ENCODE assay signal across 9 mouse cellular contexts in the genomic region with DNA sequence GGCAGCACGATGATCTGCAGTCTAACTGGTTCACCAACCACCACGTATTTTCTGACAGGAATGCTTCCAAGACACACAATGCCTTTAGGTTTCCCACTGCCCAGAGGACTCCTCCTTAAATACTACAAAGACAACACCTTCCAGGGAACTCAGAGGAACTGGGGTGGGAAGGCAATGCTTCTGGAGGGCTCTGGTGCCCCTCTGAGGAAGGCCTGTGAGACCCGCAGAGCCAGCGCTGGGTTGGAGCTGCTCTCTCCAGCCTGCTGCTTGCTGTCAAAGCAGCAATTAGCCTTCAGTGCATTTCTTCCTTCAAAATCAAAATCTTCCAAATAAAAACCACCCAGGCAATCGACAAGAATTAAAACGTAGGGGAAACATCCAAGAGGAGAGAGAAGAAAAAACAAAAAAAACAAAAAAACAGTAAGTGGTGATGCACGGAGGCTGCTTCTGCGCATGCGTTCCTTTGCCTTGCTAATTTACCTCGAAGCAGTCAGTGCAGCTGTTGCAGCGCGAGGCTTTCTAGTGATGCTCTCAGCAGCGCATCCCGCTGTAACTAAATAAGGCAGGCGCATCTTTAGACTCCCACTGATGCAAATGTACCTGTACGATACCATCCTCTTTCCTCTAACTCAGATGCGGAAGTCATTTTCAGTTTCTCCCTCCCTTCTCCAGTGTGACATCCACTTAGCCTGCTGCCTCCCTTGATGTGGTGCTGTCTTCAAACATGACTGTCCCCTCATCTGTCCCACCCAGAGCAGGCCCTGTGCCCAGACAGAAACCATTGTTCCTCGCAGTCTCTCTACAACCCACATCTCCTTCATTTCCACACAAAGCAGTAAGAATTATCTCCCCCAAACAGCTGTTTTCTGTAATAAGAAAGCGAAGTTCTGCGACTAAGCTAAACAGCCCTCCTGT. TPM values are rescaled to one million over a fixed set of nuclear protein-coding genes. Genes with fewer than 3 reads are reported as not detected.
DNase-seq lines count a peak whose midpoint lies in the region; ATAC-seq and TF ChIP-seq lines count a peak whose summit lies in the region.
"Had no signal": no experiment of that assay in that cellular context is flagged by ENCODE, and none has a peak within 500 bp of the region (broad histone marks: within the 10 kb centered on the region; RNA-seq: fewer than 3 reads in every experiment).

No protein-coding gene starts in this region.

- H3K9me3 ChIP-seq in midbrain, embryonic 16.5 days (replicated peaks; ENCODE audit: control insufficient read depth, low read length, poor library complexity, severe bottlenecking) = no peaks in the 10 kb centered on the region
- no peaks in the 10 kb centered on the region for H3K9me3 ChIP-seq in intestine, postnatal 0 days (ENCODE audit: control insufficient read depth)

- peak overlapping the region; percentile 36; the same call in 1 of the 2 replicates for H3K9ac ChIP-seq in midbrain, embryonic 16.5 days (ENCODE audit: low read depth, low read length)
- no peak overlapping the region for H3K9ac ChIP-seq in intestine, postnatal 0 days (ENCODE audit: low read depth, low read length)

- H3K4me1 ChIP-seq in midbrain, embryonic 16.5 days (ENCODE audit: control insufficient read depth, insufficient read depth, low read length) = peaks cover 10% of the 10 kb centered on the region
- H3K4me1 ChIP-seq in intestine, postnatal 0 days (replicated peaks; ENCODE audit: control insufficient read depth, insufficient read depth, low read length) = no peaks in the 10 kb centered on the region

- no peaks in the 10 kb centered on the region for H3K27me3 ChIP-seq in midbrain, embryonic 16.5 days (ENCODE audit: control insufficient read depth, insufficient read depth, low read depth, low read length)
- H3K27me3 ChIP-seq in intestine, postnatal 0 days (replicated peaks; ENCODE audit: control insufficient read depth, insufficient read depth, low read length) = no peaks in the 10 kb centered on the region

- H3K4me2 ChIP-seq in midbrain, embryonic 16.5 days (ENCODE audit: low read length) = peak overlapping the region; percentile 38
- H3K4me2 ChIP-seq in intestine, postnatal 0 days (replicated peaks; ENCODE audit: low read depth) = no peak overlapping the region

- peak; percentile 67 for DNase-seq in A20 (ENCODE audit: low read depth, low spot score)
- DNase-seq in embryo, embryonic 10.5 days (ENCODE audit: low spot score) = peak; percentile 54
- DNase-seq in layer of hippocampus, adult 9-11 months = peak; percentile 57
- DNase-seq in adrenal gland, postnatal 4 days (ENCODE audit: low spot score in 2 of 2) = no peak
- no peak for DNase-seq in kidney, adult 18-20 months
- no peak for DNase-seq in lung, adult 18-20 months
- DNase-seq: lung, postnatal 4 days had no signal

- H3K27ac ChIP-seq in midbrain, embryonic 16.5 days (ENCODE audit: low read length) = peak overlapping the region; percentile 69
- H3K27ac ChIP-seq in intestine, postnatal 0 days (ENCODE audit: low read depth, low read length) = no peak overlapping the region

- no peak overlapping the region for H3K4me3 ChIP-seq in midbrain, embryonic 16.5 days (ENCODE audit: low read depth, low read length)
- no peak overlapping the region for H3K4me3 ChIP-seq in intestine, postnatal 0 days (ENCODE audit: low read depth, low read length)

- no peak for TF ChIP-seq CTCF in intestine, postnatal 0 days (IDR thresholded peaks at IDR 0.05; ENCODE audit: low read depth)

- H3K36me3 ChIP-seq in midbrain, embryonic 16.5 days (ENCODE audit: control insufficient read depth, insufficient read depth, low read length) = no peaks in the 10 kb centered on the region
- no peaks in the 10 kb centered on the region for H3K36me3 ChIP-seq in intestine, postnatal 0 days (ENCODE audit: control insufficient read depth, insufficient read depth)

- WGBS in midbrain, embryonic 16.5 days = 28% methylated on average over 20 of the region's 20 CpGs
- 58% methylated on average over 20 of the region's 20 CpGs for WGBS in intestine, postnatal 0 days

- peak; percentile 60; the same call in 1 of the 2 replicates for ATAC-seq in midbrain, embryonic 16.5 days
- no peak for ATAC-seq in intestine, postnatal 0 days

RNA-seq across cellular contexts. Expression of gene Enthd1, which starts 34.7 kb away (rescaled TPM):
- polyA plus RNA-seq in midbrain, embryonic 16.5 days (2015; fragmentation: Nextera tagmentation; extraction: Ambion mirVana) = not detected in 2 replicates
- total RNA-seq in adrenal gland, postnatal 4 days (2021) = not detected
- polyA plus RNA-seq in intestine, postnatal 0 days (2015; fragmentation: Nextera tagmentation; extraction: Ambion mirVana) = 0.07 TPM in 1 of 2 replicates, not detected in the other

RNA-seq across cellular contexts. Expression of gene Grap2, which starts 42.2 kb away (rescaled TPM):
- 0.16 and 0.23 TPM in 2 replicates for polyA plus RNA-seq in midbrain, embryonic 16.5 days (2015; fragmentation: Nextera tagmentation; extraction: Ambion mirVana)
- total RNA-seq in adrenal gland, postnatal 4 days (2021) = 1 to 10 TPM; 1.3 to 1.7 TPM
- 0.24 and 0.27 TPM in 2 replicates for polyA plus RNA-seq in intestine, postnatal 0 days (2015; fragmentation: Nextera tagmentation; extraction: Ambion mirVana)

Comparison
In these comparisons a context has a peak if more than half of its experiments do, and no peak if none do; other contexts are left out.
1. DNase-seq: peak in A20 (single experiment), embryo, embryonic 10.5 days (single experiment) and layer of hippocampus, adult 9-11 months (single experiment); none in adrenal gland, postnatal 4 days (0 of 2), kidney, adult 18-20 months (single experiment) and lung, adult 18-20 months (0 of 2).